Mouse (Mus musculus): ENCODE measurements around the gene Hcrt. TPM values are rescaled to one million over a fixed set of nuclear protein-coding genes. Genes with fewer than 3 reads are reported as not detected.

Gene Hcrt
- polyA plus RNA-seq, 1 experiment: not detected

- no peak overlapping the region for H3K27ac ChIP-seq (ENCODE audit: insufficient read depth, low read length)
- H3K4me3 ChIP-seq (ENCODE audit: insufficient read depth, low read length): no peak overlapping the region
- TF ChIP-seq CTCF (IDR thresholded peaks at IDR 0.05; ENCODE audit: borderline replicate concordance, insufficient read depth, low read length) (no peak), POLR2A (IDR thresholded peaks at IDR 0.05; ENCODE audit: low read depth, low read length) (no peak)
- no peaks in the 10 kb centered on the region for H3K4me1 ChIP-seq (ENCODE audit: control insufficient read depth, insufficient read depth, low read length)
These were observed 11.5 kb upstream of the Hcrt start for GRCm38 (mm10) chr11:100774261-100774660.

DNA sequence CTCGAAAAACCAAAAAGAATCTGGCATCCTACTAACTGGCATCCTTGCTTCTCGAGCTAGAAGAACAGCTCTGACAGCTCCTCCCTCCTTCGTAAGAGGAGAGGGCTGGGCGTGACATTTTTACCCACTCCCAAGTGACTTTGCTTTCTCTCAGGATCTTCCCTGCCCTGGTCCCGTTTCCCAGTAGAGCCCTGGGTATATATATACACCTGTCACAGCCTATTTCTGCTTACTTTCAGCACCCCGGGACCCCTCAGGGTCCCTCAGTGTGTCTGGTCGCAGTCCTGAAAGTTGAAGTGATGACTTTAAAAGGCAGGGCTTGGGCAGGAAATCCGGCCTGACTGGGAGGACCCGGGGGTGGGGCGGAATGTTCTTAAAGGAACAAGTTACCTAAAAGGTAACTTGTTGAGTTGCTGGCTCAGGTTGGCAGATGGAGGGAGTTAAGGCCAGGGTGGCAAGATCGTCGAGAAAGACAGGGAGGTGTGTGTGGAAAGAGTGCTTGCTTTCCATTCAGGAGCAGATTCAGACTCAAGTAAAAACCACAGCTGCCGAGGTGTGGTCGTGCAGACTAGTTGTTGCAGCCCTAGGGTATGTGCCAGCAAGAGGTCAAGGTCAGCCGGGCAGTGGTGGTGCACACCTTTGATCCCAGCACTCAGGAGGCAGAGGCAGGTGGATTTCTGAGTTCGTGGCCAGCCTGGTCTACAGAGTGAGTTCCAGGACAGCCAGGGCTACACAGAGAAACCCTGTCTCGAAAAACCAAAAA is 8.1 kb upstream of the Hcrt start, which contains the start of gene Ghdc:
TSS of gene Ghdc (minus strand) at position 312 of the 763 bp plus-strand sequence.
- Histone ChIP-seq H3K4me1 (ENCODE audit: control insufficient read depth, insufficient read depth, low read length) (no peaks in the 10 kb centered on the region), H3K27ac (ENCODE audit: insufficient read depth, low read length) (peak within 1 kb of the TSS; percentile 41; the same call in 1 of the 2 replicates), H3K4me3 (ENCODE audit: insufficient read depth, low read length) (peak within 1 kb of the TSS; percentile 78)
- peak; percentile 58; the same call in 1 of the 2 replicates for TF ChIP-seq POLR2A (IDR thresholded peaks at IDR 0.05; ENCODE audit: low read depth, low read length)
- TF ChIP-seq CTCF (IDR thresholded peaks at IDR 0.05; ENCODE audit: borderline replicate concordance, insufficient read depth, low read length): no peak

GRCm38 (mm10) chr11:100769980-100770379 is 7.2 kb upstream of the Hcrt start:
- TF ChIP-seq CTCF (IDR thresholded peaks at IDR 0.05; ENCODE audit: borderline replicate concordance, insufficient read depth, low read length): no peak
- TF ChIP-seq POLR2A (IDR thresholded peaks at IDR 0.05; ENCODE audit: low read depth, low read length): no peak
- no peaks in the 10 kb centered on the region for H3K4me1 ChIP-seq (ENCODE audit: control insufficient read depth, insufficient read depth, low read length)
- peak overlapping the region; percentile 78 for H3K4me3 ChIP-seq (ENCODE audit: insufficient read depth, low read length)
- no peak overlapping the region for H3K27ac ChIP-seq (ENCODE audit: insufficient read depth, low read length)

DNA sequence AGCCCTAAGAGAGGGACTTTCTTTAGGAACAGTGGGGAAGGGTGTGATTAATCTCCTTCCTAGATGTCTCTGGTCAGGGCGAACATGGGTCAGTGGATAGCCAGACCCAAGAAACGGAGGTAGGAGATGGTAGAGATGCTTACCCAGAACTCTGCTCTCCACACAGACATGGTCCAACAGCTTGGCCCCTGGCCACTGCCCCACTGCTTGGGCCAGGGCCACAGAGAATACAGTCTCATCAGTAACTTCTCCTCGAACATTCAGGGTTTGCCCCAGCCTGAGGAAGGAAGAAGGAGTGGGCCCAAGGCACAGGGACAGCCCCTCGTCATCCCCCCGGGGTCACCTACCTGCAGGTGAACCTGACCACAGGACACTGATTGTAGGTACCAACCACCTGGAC is 5.1 kb upstream of the Hcrt start:
- Histone ChIP-seq H3K4me1 (ENCODE audit: control insufficient read depth, insufficient read depth, low read length) (no peaks in the 10 kb centered on the region), H3K27ac (ENCODE audit: insufficient read depth, low read length) (no peak overlapping the region), H3K4me3 (ENCODE audit: insufficient read depth, low read length) (no peak overlapping the region)
- TF ChIP-seq POLR2A (IDR thresholded peaks at IDR 0.05; ENCODE audit: low read depth, low read length) (no peak), CTCF (IDR thresholded peaks at IDR 0.05; ENCODE audit: borderline replicate concordance, insufficient read depth, low read length) (no peak)

DNA sequence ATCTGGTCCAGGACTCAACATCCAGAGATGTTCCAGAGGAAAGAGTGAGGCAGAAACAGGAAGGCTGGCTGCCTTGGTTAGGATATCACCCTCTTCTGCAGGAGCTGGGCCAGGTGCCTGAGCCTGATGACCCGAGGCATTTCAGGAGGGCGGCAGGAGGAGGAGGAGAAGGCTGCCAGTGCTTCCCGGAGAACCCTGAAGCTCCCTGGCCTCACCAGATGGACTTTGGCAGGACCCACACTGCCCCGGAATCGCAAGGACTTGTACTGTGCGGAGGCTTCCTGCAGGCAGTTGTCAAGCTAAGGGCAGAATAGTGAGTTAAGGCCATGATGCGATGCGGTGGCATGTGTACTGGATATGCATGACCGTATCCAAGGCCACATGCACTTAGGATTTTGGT is 4.0 kb upstream of the Hcrt start:
- no peak for TF ChIP-seq POLR2A (IDR thresholded peaks at IDR 0.05; ENCODE audit: low read depth, low read length)
- TF ChIP-seq CTCF (IDR thresholded peaks at IDR 0.05; ENCODE audit: borderline replicate concordance, insufficient read depth, low read length): no peak
- H3K27ac ChIP-seq (ENCODE audit: insufficient read depth, low read length): no peak overlapping the region

DNA sequence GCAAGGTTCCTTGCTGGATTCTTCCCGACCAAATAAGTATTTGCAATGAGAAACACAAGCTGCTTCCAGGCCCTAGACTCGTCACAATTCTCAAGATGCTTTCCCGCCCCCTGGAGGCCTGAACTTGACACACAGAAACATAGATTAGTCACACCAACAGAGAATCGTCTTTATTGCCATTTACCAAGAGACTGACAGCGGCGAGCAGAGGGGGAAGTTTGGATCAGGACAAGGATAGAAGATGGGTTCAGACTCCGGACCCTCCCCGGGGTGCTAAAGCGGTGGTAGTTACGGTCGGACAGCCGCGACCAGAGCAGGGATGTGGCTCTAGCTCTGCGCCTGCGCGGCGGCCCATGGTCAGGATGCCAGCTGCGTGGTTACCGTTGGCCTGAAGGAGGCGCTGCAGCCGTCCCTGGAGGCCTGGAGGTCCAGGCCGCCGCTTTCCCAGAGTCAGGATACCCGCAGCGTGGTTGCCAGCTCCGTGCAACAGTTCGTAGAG is 1.1 kb downstream of the Hcrt start:
- peak; percentile 91 for TF ChIP-seq CTCF (IDR thresholded peaks at IDR 0.05; ENCODE audit: borderline replicate concordance, insufficient read depth, low read length)
- 0 out of 2 replicates have a peak, but pooled peaks have one; percentile 24 for TF ChIP-seq POLR2A (IDR thresholded peaks at IDR 0.05; ENCODE audit: low read depth, low read length)
- Histone ChIP-seq H3K4me1 (ENCODE audit: control insufficient read depth, insufficient read depth, low read length) (no peaks in the 10 kb centered on the region), H3K27ac (ENCODE audit: insufficient read depth, low read length) (no peak overlapping the region)

More for the DNA sequence above, 4.0 kb upstream of the Hcrt start:
- Histone ChIP-seq H3K4me1 (ENCODE audit: control insufficient read depth, insufficient read depth, low read length) (no peaks in the 10 kb centered on the region), H3K4me3 (ENCODE audit: insufficient read depth, low read length) (no peak overlapping the region)

DNA sequence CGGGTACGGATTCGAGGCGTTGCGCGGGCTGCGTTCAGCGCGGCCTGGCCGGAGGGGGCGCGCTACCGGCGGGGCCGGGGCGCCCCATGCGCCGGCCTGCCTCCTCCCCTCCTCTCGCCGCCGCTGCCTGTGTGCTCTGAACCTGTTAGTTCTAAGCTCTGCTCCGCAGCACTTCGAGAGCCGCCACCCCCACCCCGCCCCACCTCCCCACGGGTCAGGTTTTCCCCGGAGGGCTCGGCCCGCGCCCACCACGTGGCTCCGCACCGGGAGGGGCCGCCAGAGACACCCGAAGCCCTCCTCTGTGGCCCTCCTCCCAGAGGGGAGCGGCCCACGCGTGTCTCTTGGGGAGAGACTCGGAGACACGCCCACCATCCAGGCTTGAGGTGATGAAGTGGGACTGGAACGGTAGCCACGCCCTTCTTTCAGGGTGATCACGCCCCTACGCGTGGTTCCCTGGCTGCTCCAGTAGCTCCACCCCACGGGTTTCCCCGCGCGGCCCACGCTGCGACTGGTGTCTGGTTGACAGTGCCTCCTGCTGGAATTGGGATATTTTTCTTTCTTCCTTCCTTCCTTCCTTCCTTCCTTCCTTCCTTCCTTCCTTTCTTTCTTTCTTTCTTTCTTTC is 3.0 kb downstream of the Hcrt start, which contains the start of gene Kcnh4:
TSS of gene Kcnh4 (minus strand) at position 332 of the 623 bp plus-strand sequence.
- Histone ChIP-seq H3K27ac (ENCODE audit: insufficient read depth, low read length) (no peak within 1 kb of the TSS), H3K4me1 (ENCODE audit: control insufficient read depth, insufficient read depth, low read length) (no peaks in the 10 kb centered on the region), H3K4me3 (ENCODE audit: insufficient read depth, low read length) (no peak within 1 kb of the TSS)
- no peak for TF ChIP-seq POLR2A (IDR thresholded peaks at IDR 0.05; ENCODE audit: low read depth, low read length)
- no peak for TF ChIP-seq CTCF (IDR thresholded peaks at IDR 0.05; ENCODE audit: borderline replicate concordance, insufficient read depth, low read length)

More for the DNA sequence above, 1.1 kb downstream of the Hcrt start:
- H3K4me3 ChIP-seq (ENCODE audit: insufficient read depth, low read length): peak overlapping the region; percentile 61

DNA sequence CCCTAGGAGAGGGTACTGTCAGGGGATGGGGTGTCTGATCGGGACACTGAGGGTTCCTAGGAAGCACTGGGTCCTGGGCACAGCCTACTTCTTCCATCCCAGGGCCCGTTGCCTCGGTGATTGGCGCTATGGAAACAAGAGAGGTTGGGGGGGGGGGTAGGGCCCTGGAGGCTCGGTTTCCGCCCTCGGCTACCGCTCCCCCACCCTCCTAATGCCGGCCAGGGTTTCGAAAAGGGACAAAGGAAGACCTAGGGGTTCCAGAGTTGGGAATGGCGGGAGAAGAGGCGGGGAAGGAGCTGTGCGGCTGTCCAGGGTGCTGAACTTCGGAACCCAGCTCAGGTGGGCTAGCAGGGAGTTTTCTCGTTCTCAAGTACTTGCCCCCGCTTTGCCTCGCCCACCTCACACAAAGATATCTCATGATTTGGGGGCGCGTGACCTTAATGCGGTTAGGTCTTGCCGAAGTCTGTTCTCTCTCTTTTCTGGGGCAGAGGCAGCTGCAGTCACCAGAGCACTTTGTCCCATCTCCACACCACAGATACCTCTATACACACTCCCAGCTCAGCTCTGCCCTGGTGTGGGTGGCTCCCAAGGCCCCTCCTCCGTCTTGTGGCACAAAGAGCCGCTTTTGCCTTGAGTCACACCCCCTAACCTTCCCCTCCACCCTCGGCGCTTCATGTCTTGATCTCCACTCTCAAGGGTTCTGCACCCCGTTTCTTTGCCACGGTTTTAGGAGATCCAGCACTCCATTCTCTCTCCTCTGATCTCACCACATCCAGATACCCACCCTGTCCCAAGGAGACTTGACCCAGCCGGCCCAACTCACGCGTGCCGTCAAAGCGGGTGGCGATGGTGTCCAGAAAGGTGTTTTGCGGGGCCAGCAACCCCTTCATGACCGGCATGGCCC is 3.8 kb downstream of the Hcrt start:
- H3K4me3 ChIP-seq (ENCODE audit: insufficient read depth, low read length): no peak overlapping the region
- no peak for TF ChIP-seq POLR2A (IDR thresholded peaks at IDR 0.05; ENCODE audit: low read depth, low read length)
- TF ChIP-seq CTCF (IDR thresholded peaks at IDR 0.05; ENCODE audit: borderline replicate concordance, insufficient read depth, low read length): no peak
- H3K27ac ChIP-seq (ENCODE audit: insufficient read depth, low read length): no peak overlapping the region
- no peaks in the 10 kb centered on the region for H3K4me1 ChIP-seq (ENCODE audit: control insufficient read depth, insufficient read depth, low read length)

DNA sequence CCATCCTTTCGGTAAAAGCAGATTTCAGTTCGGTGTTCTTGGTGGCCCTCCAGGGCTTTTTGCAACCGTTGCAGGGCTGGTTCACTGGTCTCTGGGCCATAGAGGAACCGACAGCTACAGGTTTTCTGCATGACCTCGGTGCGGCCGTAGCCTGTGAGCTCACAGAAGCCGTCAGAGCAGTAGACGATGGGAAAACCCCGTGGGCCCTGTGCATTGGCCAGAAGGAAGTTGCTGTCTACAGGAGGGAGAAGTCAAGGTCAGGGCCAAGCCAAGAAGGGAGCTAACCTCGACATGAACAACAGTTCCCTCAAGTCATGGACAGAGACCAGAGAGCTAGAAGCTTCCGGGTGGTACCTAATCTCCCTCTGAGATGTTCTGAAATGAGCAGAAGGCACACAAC is 5.2 kb downstream of the Hcrt start:
- Histone ChIP-seq H3K27ac (ENCODE audit: insufficient read depth, low read length) (no peak overlapping the region), H3K4me1 (ENCODE audit: control insufficient read depth, insufficient read depth, low read length) (no peaks in the 10 kb centered on the region), H3K4me3 (ENCODE audit: insufficient read depth, low read length) (no peak overlapping the region)
- no peak for TF ChIP-seq POLR2A (IDR thresholded peaks at IDR 0.05; ENCODE audit: low read depth, low read length)
